Mouse (Mus musculus) brown adipose tissue, adult 24 weeks (tissue): ENCODE data around the gene Nhlrc1. TPM values are rescaled to one million over a fixed set of nuclear protein-coding genes. Genes with fewer than 3 reads are reported as not detected.

Experiments
- H3K27ac ChIP-seq: fragments of 200-500 bp; replicated peaks from 2 replicates; pipeline ENCODE4 v1.5.1; 2012; ENCODE audit warnings: low read depth, mild to moderate bottlenecking, low read length
- H3K4me1 ChIP-seq: fragments of 200-500 bp; 2 replicates; pipeline ENCODE4 v1.6.1; 2012; ENCODE audit warnings: low read length, mixed read lengths; ENCODE audit not compliant: control insufficient read depth, insufficient read depth, insufficient read length
- H3K4me3 ChIP-seq: fragments of 200-500 bp; 2 replicates; pipeline ENCODE4 v1.5.1; 2012; ENCODE audit warnings: low read depth, mild to moderate bottlenecking, low read length, moderate library complexity; ENCODE audit not compliant: insufficient read depth
- polyA plus RNA-seq: library from polyadenylated mRNA; stranded (reverse); fragments of >200 nt; gene quantifications from 2 replicates; pipeline ENCODE4 v1.2.4, GENCODE M21; 2012; ENCODE audit not compliant: missing spikeins, insufficient read depth, insufficient read length

The Nhlrc1 gene
- polyA plus RNA-seq, 1 experiment, result 1.3 TPM

- Histone ChIP-seq H3K4me3 (no peak overlapping the region), H3K4me1 (no peaks in the 10 kb centered on the region), H3K27ac (no peak overlapping the region)
Observed at GRCm38 (mm10) chr13:46983878-46984277, 30.8 kb downstream of the Nhlrc1 start.

- peak overlapping the region; percentile 43; the same call in 1 of the 2 replicates for H3K27ac ChIP-seq
Observed at GRCm38 (mm10) chr13:46979836-46980490, 34.7 kb downstream of the Nhlrc1 start.

GRCm38 (mm10) chr13:46976532-46976931 is 38.1 kb downstream of the Nhlrc1 start:
- Histone ChIP-seq H3K4me1 (no peaks in the 10 kb centered on the region), H3K27ac (no peak overlapping the region), H3K4me3 (no peak overlapping the region)

More at GRCm38 (mm10) chr13:46979836-46980490, 34.7 kb downstream of the Nhlrc1 start:
- H3K4me1 ChIP-seq, result no peaks in the 10 kb centered on the region
- H3K4me3 ChIP-seq, result no peak overlapping the region

GRCm38 (mm10) chr13:46975930-46976329 is 38.7 kb downstream of the Nhlrc1 start:
- Histone ChIP-seq H3K27ac (no peak overlapping the region), H3K4me1 (no peaks in the 10 kb centered on the region), H3K4me3 (no peak overlapping the region)

- Histone ChIP-seq H3K27ac (no peak overlapping the region), H3K4me3 (no peak overlapping the region)
Observed at GRCm38 (mm10) chr13:46975031-46975551, 39.6 kb downstream of the Nhlrc1 start.

GRCm38 (mm10) chr13:46970286-46970945 is 44.2 kb downstream of the Nhlrc1 start:
- no peaks in the 10 kb centered on the region; the same call in 1 of the 2 replicates for H3K4me1 ChIP-seq
- no peak overlapping the region for H3K27ac ChIP-seq
- no peak overlapping the region for H3K4me3 ChIP-seq

More at GRCm38 (mm10) chr13:46975031-46975551, 39.6 kb downstream of the Nhlrc1 start:
- no peaks in the 10 kb centered on the region; the same call in 1 of the 2 replicates for H3K4me1 ChIP-seq

- H3K4me1 ChIP-seq, result no peaks in the 10 kb centered on the region; the same call in 1 of the 2 replicates
- no peak overlapping the region for H3K4me3 ChIP-seq
- no peak overlapping the region for H3K27ac ChIP-seq
Observed at GRCm38 (mm10) chr13:46968626-46969025, 46.0 kb downstream of the Nhlrc1 start.

- H3K27ac ChIP-seq, result no peak overlapping the region
- no peaks in the 10 kb centered on the region; the same call in 1 of the 2 replicates for H3K4me1 ChIP-seq
Observed at GRCm38 (mm10) chr13:46967308-46967707, 47.3 kb downstream of the Nhlrc1 start.

More at GRCm38 (mm10) chr13:46967308-46967707, 47.3 kb downstream of the Nhlrc1 start:
- H3K4me3 ChIP-seq, result no peak overlapping the region

Other genes starting within 250 kb of the Nhlrc1 start
- 8.9 and 15.1 TPM in 2 replicates for gene Kif13a, start 85.0 kb downstream of the Nhlrc1 start, polyA plus RNA-seq
- 8.2 and 9.6 TPM in 2 replicates for gene Kdm1b, start 28.6 kb upstream of the Nhlrc1 start, polyA plus RNA-seq
- 30.7 and 32.8 TPM in 2 replicates for gene Tpmt, start 29.9 kb upstream of the Nhlrc1 start, polyA plus RNA-seq
- 26.1 and 38.2 TPM in 2 replicates for gene Dek, start 91.4 kb upstream of the Nhlrc1 start, polyA plus RNA-seq
- gene Rnf144b, start 107.8 kb upstream of the Nhlrc1 start, polyA plus RNA-seq, result 7.7 and 11.8 TPM in 2 replicates